Mouse (Mus musculus): Measurements from ENCODE around the gene Ntf5.

The Ntf5 gene

DNA sequence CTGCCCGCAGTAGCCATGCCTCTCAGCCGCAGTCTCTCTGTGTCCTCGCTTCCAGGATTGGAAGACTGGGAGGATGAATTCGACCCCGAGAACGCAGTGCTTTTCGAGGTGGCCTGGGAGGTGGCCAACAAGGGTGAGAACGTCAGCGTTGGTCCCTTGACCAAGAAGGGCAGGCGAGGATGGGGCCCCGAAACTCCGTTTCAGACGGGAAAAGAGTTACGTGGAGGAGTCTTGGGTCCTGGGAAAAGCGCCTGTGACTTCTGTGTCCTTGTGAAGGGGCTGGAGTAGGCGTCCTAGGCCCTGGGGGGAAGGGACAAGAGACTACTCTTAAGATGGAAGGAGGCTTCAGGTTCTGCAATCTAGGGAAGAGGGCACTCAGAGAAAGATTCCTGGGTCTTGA lies 21.5 kb downstream of the Ntf5 start:
- no peak for DNase-seq (ENCODE audit: low read depth, low spot score)

DNA sequence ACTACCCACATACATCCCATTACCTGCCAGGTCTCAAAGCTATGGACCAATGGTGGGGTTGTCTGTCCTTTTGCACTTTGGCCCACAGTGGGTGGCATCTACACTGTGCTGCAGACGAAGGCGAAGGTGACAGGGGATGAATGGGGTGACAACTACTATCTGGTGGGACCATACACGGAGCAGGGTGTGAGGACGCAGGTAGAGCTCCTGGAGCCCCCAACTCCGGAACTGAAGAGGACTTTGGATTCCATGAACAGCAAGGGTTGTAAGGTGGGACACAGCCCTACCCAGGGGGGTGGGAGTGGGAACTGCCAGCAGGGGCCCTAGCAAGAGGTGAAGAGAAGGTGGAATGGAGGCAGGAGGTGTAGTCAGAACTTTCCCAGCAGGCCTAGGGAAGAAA lies 22.9 kb downstream of the Ntf5 start:
- DNase-seq (ENCODE audit: low read depth, low spot score): no peak

- DNase-seq (ENCODE audit: low read depth, low spot score): no peak
Observed at GRCm38 (mm10) chr7:45437046-45437445, 23.6 kb downstream of the Ntf5 start.

GRCm38 (mm10) chr7:45437521-45438276 lies 24.2 kb downstream of the Ntf5 start, which contains the start of gene Ruvbl2:
Gene Ruvbl2, minus strand, starts transcription at chr7:45438096.
- DNase-seq (ENCODE audit: low read depth, low spot score): peak; percentile 91

GRCm38 (mm10) chr7:45443526-45444420 lies 30.3 kb downstream of the Ntf5 start:
- peak; percentile 85 for DNase-seq (ENCODE audit: low read depth, low spot score)

GRCm38 (mm10) chr7:45446589-45446988 lies 33.1 kb downstream of the Ntf5 start:
- no peak for DNase-seq (ENCODE audit: low read depth, low spot score)

DNA sequence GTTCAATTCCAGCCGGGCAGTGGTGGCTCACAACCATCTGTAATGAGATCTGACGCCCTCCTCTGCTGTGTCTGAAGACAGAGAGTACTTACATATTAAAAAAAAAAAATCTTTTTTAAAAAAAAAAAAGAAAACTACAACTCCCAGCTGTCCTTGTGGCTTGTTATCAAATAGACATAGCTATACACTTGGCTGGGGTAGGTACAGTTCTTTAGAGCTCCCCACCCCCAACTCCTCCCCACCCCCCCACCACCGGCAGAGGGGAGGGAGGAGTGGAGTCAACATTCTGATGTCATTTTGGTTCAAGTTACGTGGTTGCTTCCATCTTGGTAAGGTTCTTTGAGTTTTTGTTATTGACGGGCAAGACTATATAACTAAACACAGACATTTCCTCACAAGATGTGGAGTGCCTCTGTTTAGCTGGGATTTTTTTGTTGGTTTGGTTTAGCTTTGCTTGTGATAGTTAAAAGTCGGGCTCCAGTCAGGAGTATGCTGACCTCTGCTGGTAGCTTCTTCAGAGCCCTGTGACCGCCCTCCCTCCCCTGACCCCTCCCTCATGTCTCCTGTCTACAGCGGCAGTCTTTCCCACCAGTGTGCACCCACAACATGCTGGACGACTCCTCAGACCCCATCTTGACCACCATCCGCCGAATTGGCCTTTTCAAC lies 34.0 kb downstream of the Ntf5 start:
- DNase-seq (ENCODE audit: low read depth, low spot score): no peak

- DNase-seq (ENCODE audit: low read depth, low spot score): no peak
Observed at GRCm38 (mm10) chr7:45449974-45450373, 36.5 kb downstream of the Ntf5 start.

DNA sequence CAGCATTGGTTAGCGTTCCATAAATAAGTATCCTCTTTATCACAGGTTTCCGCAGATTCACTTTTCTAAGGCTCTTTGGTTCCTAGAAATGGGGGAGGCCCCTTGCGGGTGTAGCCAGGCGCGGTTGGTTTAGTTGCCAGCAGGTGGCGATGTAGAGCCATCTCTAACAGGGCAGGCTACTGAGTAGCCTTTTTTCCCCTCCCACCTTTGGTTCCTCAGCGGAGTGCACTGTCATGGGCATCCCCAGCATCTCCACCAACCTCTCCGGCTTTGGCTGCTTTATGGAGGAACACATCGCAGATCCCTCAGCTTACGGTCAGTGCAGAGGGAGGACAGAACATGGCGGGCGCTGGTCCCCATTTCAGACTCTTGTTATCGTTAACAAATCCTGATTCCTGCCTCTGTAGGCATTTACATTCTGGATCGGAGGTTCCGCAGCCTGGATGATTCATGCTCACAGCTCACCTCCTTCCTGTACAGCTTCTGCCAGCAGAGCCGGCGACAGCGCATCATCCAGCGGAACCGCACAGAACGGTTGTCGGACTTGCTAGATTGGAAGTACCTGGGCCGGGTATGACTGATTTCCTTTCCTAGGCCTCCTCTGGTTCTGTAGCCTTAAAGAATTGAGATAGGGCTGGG lies 38.0 kb downstream of the Ntf5 start:
- no peak for DNase-seq (ENCODE audit: low read depth, low spot score)

DNA sequence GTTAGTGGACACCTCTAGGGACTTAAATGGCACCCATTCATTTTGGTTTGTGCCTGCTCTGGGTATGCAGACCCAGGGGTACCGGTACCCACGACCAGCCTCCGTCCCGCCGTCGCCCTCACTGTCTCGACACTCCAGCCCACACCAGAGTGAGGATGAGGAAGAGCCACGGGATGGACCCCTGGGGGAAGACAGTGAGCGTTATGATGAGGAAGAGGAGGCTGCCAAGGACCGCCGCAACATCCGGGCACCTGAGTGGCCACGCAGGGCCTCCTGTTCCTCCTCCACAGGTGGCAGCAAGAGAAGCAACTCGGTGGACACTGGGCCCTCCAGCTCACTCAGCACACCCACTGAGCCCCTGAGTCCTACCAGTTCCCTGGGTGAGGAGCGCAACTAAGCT lies 41.5 kb downstream of the Ntf5 start:
- DNase-seq (ENCODE audit: low read depth, low spot score): no peak

DNA sequence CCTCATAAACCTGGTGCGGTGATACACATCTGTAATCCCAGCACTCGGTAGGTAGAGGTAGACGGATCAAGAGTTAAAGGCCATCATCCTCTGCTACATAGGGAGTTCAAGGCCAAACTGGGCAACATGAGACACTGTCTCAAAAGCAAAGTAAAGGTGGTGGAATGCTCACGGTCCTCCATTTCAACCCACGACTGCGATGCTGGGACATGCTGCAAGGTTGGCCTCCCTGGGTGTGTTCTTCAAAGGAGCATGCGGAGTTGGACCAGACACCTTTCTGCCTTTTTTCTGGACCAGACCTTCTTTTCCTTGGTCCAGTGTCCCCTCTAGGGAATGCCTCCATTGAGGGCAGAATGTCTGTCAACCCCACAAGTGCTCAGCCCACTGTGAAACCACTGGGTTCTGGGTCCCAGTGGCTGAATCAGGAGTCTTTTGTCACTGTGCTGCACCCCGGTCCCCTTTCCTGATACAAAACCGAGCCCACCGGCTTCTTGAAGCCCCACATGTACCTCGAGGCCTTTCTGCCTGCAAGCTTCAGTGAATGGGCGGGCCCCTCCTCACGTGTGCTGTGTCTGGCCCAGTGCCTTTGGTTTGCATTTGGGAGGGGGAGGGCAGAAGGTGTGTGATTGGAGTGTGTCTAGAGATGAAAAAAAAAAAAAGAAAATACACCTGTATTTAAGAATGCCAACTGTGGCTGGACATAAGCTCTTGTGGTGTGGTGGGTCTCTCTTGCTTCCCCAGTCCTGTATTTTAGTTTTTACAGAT lies 42.6 kb downstream of the Ntf5 start:
- no peak for DNase-seq (ENCODE audit: low read depth, low spot score)

DNA sequence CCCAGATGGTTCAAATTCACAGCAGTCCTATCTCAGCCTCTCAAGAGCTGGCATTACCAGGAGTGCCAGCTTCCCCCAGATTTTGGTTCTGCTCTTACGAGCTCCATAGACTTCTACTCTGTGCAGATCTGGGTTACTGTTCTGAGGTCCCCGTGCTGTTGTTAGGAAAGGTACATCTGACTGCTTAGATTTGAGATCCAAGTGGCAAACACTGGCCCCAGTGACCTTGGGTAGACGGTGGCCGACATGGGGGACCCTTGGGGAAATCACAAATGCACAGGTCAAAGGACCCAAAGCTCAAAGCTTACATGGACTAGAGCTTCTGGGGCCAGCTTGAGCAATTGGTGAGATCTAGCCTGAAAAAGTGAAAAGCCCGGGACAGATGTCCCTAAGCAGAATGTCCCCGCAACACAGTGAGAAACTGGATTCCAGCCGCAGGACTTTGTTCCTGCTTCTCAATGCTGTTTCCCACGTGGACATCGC lies 43.3 kb downstream of the Ntf5 start:
- no peak for DNase-seq (ENCODE audit: low read depth, low spot score)

DNA sequence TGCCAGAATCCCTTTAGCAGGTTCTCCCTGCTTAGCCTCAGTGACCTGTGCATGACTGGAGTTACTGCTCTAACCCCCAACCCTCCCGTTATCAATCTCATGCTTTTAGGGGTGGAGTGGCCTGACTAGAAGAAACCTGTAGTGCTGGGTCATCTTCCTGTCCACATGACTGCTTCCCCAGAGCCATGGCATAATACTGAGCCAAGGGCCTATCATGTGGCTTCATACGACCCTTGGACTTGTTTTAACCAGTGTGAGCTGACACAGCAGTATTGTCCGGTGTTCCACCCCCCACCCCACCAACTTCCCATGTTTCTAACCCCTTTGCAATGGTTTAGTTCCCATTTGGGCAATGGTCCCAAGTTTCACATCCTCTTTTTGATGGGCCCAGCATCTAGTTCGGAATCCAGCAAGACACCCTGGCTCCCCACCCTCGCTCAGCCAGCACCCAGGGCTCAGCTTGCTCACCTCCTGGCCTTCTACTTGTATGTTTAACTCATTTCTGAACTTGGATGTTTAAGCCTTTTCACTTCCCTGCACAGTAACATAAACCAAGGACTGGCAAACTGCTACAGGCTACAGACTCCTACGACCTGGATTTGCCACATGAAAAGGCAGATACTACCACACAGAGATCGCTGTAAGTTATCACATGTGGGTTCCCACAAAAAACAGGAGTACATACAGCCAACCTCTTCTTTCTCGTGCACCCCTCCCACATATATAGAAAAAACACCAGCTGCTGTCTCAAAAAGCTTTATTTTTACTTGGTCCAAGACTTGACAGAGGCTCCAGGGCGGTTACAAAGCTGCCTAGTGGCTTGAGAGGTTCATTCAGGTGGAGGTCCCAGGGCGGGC lies 43.9 kb downstream of the Ntf5 start:
- DNase-seq (ENCODE audit: low read depth, low spot score): peak; percentile 84

DNA sequence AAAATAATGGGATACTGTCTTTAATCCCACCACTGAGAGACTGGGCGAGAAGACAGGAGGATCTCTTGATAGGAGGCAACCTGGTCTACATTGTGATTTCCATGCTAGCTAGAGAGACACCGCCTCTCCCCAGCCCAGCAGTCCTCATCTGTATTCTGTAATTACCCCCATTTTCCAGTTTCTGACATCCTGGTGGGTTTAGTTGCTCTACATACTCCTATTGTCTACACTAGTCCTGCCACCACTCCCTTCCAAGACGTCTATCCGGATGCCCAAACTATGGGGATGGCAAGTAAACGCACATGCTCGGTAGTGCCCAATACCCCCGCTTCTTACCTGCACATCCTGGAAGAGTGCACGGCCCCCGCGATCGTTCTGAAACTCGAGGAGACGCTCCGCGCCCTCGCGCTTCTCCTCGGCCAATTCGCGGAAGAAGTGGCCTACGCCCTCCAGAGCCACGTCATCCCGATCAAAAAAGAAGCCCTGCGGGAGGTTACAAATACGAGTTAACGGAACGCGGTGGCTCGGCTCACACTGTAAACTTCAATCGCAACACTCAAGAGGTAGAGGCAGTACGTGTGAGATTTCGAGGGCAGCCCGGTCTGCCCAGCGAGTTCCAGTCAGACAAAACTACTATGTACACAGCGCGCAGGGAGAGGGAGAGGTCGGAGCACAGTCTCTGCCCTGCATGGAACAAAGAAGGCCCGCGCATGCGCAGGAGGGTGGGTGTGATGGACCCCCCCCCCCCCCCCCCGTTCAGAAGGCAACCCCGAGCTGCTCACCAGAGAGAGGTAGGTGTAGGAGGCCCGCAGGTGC lies 45.5 kb downstream of the Ntf5 start:
- peak; percentile 67 for DNase-seq (ENCODE audit: low read depth, low spot score)

- DNase-seq (ENCODE audit: low read depth, low spot score): peak; percentile 100
Observed at GRCm38 (mm10) chr7:45459564-45460140, 46.2 kb downstream of the Ntf5 start, which contains the start of gene Ftl1. Gene Ftl1, minus strand, starts transcription at chr7:45459884.

DNA sequence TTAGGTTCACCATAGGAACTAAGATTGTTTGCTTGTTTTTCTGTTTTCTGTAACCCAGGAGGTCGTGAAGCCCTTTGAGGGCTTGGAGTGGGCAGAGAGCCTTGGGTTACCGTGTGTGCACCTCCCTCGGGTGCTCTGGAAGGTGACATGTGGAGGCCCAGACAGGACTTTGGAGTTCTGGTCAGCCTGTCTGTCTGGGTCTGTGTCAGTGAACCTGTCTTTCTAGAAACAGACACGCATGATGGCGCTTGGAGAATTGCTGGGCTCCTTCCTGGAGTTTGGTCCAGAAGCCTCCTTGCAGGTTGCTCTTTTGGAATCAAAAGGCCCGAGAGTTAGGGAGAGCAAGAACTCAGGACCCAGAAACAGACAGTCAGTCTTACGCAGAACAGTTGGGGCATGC lies 46.9 kb downstream of the Ntf5 start:
- no peak for DNase-seq (ENCODE audit: low read depth, low spot score)

DNA sequence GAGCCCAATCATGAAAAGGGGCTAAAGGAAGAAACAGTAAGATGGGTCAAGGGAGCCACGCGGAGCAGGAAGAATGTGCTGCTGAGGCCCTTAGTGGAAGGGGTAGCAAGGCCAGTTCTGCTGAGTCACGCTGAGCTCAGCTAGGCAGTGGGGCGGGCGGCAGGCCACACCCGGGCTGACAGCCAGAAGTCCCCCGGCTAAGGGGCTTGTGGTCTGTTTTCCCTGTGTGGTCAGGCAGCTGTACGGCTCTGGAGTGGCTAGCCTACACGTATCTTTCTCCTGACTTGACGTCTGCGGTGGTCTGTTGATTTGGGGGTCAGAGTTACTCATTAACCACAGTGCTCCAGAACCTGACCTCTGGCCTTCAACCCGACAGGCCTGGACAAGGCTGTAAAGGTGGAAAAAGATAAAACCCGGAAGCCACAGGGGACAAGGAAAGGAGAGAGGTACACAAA lies 47.4 kb downstream of the Ntf5 start:
- DNase-seq (ENCODE audit: low read depth, low spot score): peak; percentile 76

DNA sequence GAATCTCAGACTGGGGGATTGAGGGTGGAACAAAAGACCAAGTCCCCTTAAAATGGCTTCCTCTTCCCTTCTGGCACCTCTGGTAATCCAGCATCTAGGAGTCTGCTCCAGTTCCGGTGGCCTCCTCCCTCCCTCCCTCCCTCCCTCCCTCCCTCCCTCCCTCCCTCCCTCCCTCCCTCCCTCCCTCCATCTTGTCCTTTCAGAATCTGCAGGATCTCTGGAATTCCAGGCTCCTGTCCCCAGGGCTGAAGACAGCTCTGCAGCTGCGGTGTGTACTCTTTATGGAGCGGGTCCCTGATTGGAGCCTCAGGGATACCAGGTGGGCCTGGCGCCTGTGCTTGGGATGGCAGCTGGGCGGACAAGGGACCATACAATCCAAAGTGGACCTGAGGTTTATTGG lies 47.8 kb downstream of the Ntf5 start:
- DNase-seq (ENCODE audit: low read depth, low spot score): no peak
